Mouse (Mus musculus) cerebellum, postnatal 14 days (tissue): Measurements from ENCODE around the gene Fes.

Source experiments
- DNase-seq, 2 experiments: peaks; one replicate each; pipeline ENCODE4 v3.0.0; 2021; ENCODE audit warnings: mixed read lengths in 2 of 2

The Fes gene

DNA sequence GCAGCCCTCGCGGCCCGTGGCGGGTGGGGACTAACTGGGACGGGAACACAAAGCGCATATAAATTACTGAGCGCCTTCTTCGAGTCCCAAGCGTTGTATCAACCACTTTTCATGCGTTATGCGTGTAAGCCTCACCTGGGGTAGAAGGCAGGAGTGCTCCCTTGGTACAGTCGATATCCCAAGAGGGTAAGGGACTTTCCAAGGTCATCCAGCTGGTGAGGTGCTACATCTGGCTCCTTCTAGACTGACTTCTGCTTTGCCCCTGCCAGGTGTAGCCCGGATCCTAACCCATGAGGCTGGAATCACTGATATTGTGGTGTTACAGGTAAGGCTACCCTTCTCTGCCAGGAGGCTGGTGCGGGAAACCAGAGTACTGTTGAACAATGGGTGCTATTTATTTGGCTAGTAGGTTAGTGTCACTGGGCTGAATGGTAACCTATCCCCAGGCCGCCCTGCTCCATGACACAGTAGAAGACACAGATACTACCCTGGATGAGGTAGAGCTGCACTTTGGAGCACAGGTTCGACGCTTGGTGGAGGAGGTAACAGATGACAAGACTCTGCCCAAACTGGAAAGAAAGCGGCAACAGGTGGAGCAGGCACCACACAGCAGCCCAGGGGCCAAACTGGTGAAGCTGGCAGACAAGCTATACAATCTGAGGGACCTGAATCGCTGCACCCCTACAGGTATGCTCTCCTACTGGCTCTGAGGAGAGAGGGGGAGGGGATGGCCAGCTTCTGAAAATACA is 44.3 kb downstream of the Fes start:
- no peak for DNase-seq

- peak; percentile 98 to 99 for DNase-seq
These were observed 44.9 kb downstream of the Fes start, which contains the start of gene Hddc3 for GRCm38 (mm10) chr7:80342858-80343257. Hddc3 (plus strand) TSS chr7:80343104.

GRCm38 (mm10) chr7:80341793-80342192 is 46.0 kb downstream of the Fes start:
- no peak for DNase-seq

DNA sequence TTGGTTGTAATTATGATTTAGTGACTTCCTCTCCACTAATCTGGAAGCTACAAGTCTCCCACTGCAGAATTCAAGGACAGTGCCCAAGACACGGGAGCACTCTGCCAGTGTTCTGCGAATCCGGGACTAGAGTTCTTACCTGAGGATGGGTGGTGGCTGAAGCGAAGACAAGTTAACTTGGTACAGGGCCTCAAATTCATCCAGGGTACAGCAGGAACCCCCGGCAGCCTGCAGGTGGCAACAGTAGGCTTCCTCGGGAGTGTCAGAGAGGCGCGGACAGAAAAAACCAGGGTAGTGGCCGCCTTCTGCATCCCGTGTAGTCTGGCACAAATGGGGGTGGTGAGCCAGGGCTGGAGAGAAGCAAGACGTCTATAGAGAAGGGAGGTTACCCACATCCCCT is 47.0 kb downstream of the Fes start, which contains the start of gene Unc45a:
Gene Unc45a (minus strand): TSS at position 213 of the 400 bp plus-strand sequence.
- DNase-seq: peak; percentile 69 to 74

DNA sequence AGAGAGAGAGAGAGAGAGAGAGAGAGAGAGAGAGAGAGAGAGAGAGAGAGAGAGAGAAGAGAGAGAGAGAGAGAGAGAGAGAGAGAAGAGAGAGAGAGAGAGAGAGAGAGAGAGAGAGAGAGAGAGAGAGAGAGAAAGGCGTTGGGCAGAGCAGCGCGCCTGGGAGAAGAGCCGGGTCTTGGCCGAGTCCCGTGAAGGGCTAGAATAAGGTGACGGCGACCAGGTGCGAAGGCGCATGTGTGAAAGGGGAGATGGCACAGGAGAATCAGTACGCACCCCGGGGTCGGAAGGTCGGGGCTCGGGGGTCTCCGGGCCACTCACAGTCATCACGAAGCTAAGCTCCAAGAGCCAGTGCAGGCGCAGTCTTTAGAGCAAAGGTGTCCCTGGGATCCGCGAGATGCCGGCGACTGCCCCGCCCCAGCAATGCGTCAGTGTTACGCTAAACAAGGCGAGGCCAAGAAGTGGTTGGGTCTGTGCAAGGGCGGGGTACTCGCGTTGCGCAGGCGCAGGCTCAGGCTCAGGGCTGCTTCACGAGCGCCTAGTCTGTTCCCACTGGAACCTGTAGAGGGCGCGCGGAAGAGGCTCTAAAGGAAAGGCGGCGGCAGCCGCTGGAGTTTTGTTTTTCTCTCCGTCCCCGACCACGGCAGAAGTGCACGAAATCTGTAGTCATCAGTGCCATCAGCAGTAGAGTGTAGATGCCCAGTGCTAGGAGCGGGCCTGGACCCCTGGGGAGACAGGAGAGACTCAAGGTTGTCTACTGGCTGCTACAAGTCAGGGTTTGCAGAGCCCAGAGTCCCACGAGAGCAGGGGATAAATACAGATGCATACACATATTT is 47.7 kb downstream of the Fes start:
- peak; percentile 99 for DNase-seq

DNA sequence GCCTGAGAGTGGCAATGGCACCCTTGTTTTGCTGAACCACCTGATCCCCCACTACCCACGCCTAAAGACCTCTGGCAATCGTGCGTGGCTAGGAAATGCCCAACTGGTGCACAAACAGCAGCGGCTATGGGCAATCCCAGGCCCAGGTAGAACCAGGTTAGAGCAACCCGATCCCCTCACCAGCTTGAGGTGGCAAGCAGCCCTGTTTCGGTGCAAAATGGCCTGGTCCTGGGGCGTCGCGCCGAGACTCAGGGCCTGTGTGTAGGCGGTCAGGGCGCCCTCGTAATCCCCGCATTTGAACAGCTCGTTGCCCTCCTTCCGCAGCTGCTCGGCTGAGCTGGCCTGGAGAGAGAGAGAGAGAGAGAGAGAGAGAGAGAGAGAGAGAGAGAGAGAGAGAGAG is 48.4 kb downstream of the Fes start:
- DNase-seq: peak; percentile 63

DNA sequence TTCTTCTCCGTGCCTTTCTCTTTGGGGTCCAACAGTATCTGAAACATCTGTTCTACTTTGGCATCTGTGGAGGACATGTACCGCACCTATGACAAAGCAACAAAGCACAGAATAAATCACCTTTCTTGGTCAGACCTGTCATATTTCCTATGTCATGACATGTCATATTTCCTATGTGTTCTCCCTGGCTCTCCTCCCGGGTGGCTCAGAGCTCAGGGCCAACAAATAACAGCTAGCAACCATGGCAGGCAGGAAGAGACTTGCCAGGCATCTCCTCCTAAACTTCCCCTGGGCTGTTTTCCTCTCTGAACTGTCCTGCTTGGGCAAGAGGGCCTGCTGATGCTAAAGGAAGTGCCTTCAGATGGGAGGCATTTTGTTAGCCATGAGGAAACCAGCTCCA is 50.8 kb downstream of the Fes start:
- DNase-seq: no peak

DNA sequence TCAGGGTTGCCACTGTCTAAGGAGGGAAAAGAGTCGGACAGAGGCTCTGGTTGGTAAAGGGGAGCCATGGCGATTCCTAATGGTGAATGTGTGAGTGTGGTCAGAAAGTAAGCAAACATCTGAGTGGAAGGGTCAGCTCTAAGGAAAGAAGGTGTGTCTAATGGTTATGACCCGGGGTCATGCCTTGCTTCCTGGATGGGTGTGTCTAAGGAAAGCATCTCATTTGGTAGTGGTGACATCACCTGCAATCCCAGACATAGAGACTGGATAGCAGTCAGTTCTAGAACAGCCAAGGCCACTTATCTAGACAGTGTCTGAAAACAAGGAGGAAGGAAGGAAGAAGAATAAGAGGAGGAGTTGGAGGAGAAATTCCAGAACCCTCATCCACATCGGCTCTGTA is 52.9 kb downstream of the Fes start:
- no peak for DNase-seq

- DNase-seq: no peak
These were observed 56.3 kb downstream of the Fes start for GRCm38 (mm10) chr7:80331433-80331832.

GRCm38 (mm10) chr7:80330278-80330677 is 57.5 kb downstream of the Fes start:
- DNase-seq: peak in 1 of 2 experiments; percentile 34
